ENCODE assay signal across 8 mouse cellular contexts in genomic region chr13:98354090-98354801, GRCm38 (mm10). TPM values are rescaled to one million over a fixed set of nuclear protein-coding genes. Genes with fewer than 3 reads are reported as not detected.
A peak's percentile ranks its signal among the peaks of the same experiment; 100 is the strongest.
DNase-seq lines count a peak whose midpoint lies in the region; ATAC-seq lines count a peak whose summit lies in the region.

Foxd1 (plus strand) TSS chr13:98354242.

- DNase-seq in ovary, adult 18-20 months (ENCODE audit: low spot score) = peak; percentile 15
- no peak for DNase-seq in ovary, postnatal 10 days (ENCODE audit: low spot score)
- DNase-seq in embryo, embryonic 10.5 days (ENCODE audit: low spot score) = peak; percentile 91
- DNase-seq in lung, postnatal 14 days = peak; percentile 34
- peak; percentile 91 for DNase-seq in retina, postnatal 1 day
- no peak for DNase-seq in left cerebral cortex, adult 8-10 months (ENCODE audit: low spot score in 2 of 2)

- ATAC-seq in heart, embryonic 13.5 days (ENCODE audit: extremely low read depth, insufficient number of reproducible peaks, low FRiP score, low TSS enrichment) = peak; percentile 64; the same call in 1 of the 2 replicates
- ATAC-seq in kidney, embryonic 16.5 days (ENCODE audit: low FRiP score, low TSS enrichment) = peak; percentile 95

- no peaks in the 10 kb centered on the region for H3K9me3 ChIP-seq in heart, embryonic 13.5 days
- no peaks in the 10 kb centered on the region for H3K9me3 ChIP-seq in kidney, embryonic 16.5 days (ENCODE audit: low read length)

- H3K9ac ChIP-seq in heart, embryonic 13.5 days = peak within 1 kb of the TSS; percentile 67
- H3K9ac ChIP-seq in kidney, embryonic 16.5 days (replicated peaks; ENCODE audit: low read length) = peak within 1 kb of the TSS; percentile 84

- H3K4me3 ChIP-seq in heart, embryonic 13.5 days = peak within 1 kb of the TSS; percentile 59
- H3K4me3 ChIP-seq in kidney, embryonic 16.5 days (ENCODE audit: low read length) = peak within 1 kb of the TSS; percentile 66

- under 1% methylated on average over 64 of the region's 76 CpGs for WGBS in heart, embryonic 13.5 days
- WGBS in kidney, embryonic 16.5 days = under 1% methylated on average over 67 of the region's 76 CpGs

- H3K4me2 ChIP-seq in heart, embryonic 13.5 days = peak within 1 kb of the TSS; percentile 88
- peak within 1 kb of the TSS; percentile 77 for H3K4me2 ChIP-seq in kidney, embryonic 16.5 days (replicated peaks; ENCODE audit: low read depth, low read length)

- H3K4me1 ChIP-seq in heart, embryonic 13.5 days = peaks cover 24% of the 10 kb centered on the region
- peaks cover 29% of the 10 kb centered on the region for H3K4me1 ChIP-seq in kidney, embryonic 16.5 days (ENCODE audit: insufficient read depth, low read length)

- H3K27me3 ChIP-seq in heart, embryonic 13.5 days (replicated peaks) = peaks cover 94% of the 10 kb centered on the region
- H3K27me3 ChIP-seq in kidney, embryonic 16.5 days (ENCODE audit: insufficient read depth, low read length) = peaks cover 76% of the 10 kb centered on the region

- H3K27ac ChIP-seq in heart, embryonic 13.5 days (replicated peaks) = no peak within 1 kb of the TSS
- H3K27ac ChIP-seq in kidney, embryonic 16.5 days (ENCODE audit: low read length) = peak within 1 kb of the TSS; percentile 75

- no peaks in the 10 kb centered on the region for H3K36me3 ChIP-seq in heart, embryonic 13.5 days
- H3K36me3 ChIP-seq in kidney, embryonic 16.5 days (ENCODE audit: insufficient read depth, low read length) = no peaks in the 10 kb centered on the region

RNA-seq across cellular contexts. Expression of gene Foxd1, which starts in this region (rescaled TPM):
- 0.04 TPM in 2 replicates for polyA plus RNA-seq in heart, embryonic 13.5 days (2015; fragmentation: Nextera tagmentation; extraction: Ambion mirVana)
- polyA plus RNA-seq in kidney, embryonic 16.5 days (2015; fragmentation: Nextera tagmentation; extraction: Ambion mirVana) = 2.5 and 3.1 TPM in 2 replicates
- total RNA-seq in left cerebral cortex, adult 8-10 months (2022) = 1 to 10 TPM; 1.3 to 1.6 (median 1.5) TPM

Comparison
In these comparisons a context has a peak if more than half of its experiments do, and no peak if none do; other contexts are left out.
1. DNase-seq: peak in ovary, adult 18-20 months (single experiment), embryo, embryonic 10.5 days (single experiment), lung, postnatal 14 days (single experiment) and retina, postnatal 1 day (single experiment); none in ovary, postnatal 10 days (single experiment) and left cerebral cortex, adult 8-10 months (0 of 2).
2. Peak in ATAC-seq, H3K4me3 ChIP-seq, H3K9ac ChIP-seq and H3K4me2 ChIP-seq in heart, embryonic 13.5 days; RNA of the gene not detected or under 1 TPM.